Mouse (Mus musculus): Measurements from ENCODE around the gene Msantd3. TPM values are rescaled to one million over a fixed set of nuclear protein-coding genes. Genes with fewer than 3 reads are reported as not detected.
A peak's percentile ranks its signal among the peaks of the same experiment; 100 is the strongest.

The Msantd3 gene
- polyA plus RNA-seq, 1 experiment from 2014 or later, result 61.9 TPM

- Histone ChIP-seq H3K9me3 (ENCODE audit: control insufficient read depth, low read length) (no peaks in the 10 kb centered on the region), H3K4me1 (replicated peaks; ENCODE audit: control insufficient read depth, insufficient read depth, low read length) (no peaks in the 10 kb centered on the region), H3K4me2 (replicated peaks; ENCODE audit: low read depth, low read length) (peak overlapping the region; percentile 48), H3K27ac (ENCODE audit: low read depth, low read length) (peak overlapping the region; percentile 99), H3K9ac (ENCODE audit: low read depth, low read length) (peak overlapping the region; percentile 99), H3K4me3 (ENCODE audit: low read depth, low read length) (peak overlapping the region; percentile 91), H3K36me3 (ENCODE audit: control insufficient read depth, insufficient read depth, low read length) (no peaks in the 10 kb centered on the region), H3K27me3 (ENCODE audit: control insufficient read depth, insufficient read depth, low read length) (no peaks in the 10 kb centered on the region)
- DNase-seq (ENCODE audit: low spot score), result peak; percentile 85
- WGBS, result 0% methylated on average over 12 of the region's 12 CpGs
- peak; percentile 78 for ATAC-seq (ENCODE audit: low FRiP score)
Measured at GRCm38 (mm10) chr4:48586099-48586821, 46.5 kb downstream of the Msantd3 start.

DNA sequence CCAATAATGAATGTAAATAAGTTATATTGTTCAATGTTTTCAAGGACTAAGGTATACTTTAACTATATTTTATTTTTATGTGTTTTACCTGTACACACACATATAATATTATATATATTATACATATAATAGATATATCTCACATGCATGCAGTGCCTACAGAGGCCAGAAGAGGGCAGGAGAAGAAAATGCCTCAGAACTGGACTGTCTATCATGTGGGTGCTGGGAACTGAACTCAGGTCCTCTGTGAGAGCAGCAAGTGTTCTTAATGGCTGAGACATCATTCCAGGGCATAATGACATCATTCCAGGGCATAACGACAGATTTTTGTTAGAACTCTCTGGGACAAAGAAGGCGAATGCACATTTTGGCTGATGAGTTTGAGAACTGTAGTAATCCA, 47.8 kb downstream of the Msantd3 start:
- H3K9ac ChIP-seq (ENCODE audit: low read depth, low read length), result no peak overlapping the region
- H3K27ac ChIP-seq (ENCODE audit: low read depth, low read length), result no peak overlapping the region
- DNase-seq (ENCODE audit: low spot score) (no peak), ATAC-seq (ENCODE audit: low FRiP score) (no peak)
- no peaks in the 10 kb centered on the region for H3K27me3 ChIP-seq (ENCODE audit: control insufficient read depth, insufficient read depth, low read length)
- 97% methylated on average over 2 of the region's 2 CpGs for WGBS
- no peak overlapping the region for H3K4me3 ChIP-seq (ENCODE audit: low read depth, low read length)
- H3K4me1 ChIP-seq (replicated peaks; ENCODE audit: control insufficient read depth, insufficient read depth, low read length), result no peaks in the 10 kb centered on the region
- no peak overlapping the region for H3K4me2 ChIP-seq (replicated peaks; ENCODE audit: low read depth, low read length)
- H3K9me3 ChIP-seq (ENCODE audit: control insufficient read depth, low read length), result no peaks in the 10 kb centered on the region
- H3K36me3 ChIP-seq (ENCODE audit: control insufficient read depth, insufficient read depth, low read length), result no peaks in the 10 kb centered on the region

DNA sequence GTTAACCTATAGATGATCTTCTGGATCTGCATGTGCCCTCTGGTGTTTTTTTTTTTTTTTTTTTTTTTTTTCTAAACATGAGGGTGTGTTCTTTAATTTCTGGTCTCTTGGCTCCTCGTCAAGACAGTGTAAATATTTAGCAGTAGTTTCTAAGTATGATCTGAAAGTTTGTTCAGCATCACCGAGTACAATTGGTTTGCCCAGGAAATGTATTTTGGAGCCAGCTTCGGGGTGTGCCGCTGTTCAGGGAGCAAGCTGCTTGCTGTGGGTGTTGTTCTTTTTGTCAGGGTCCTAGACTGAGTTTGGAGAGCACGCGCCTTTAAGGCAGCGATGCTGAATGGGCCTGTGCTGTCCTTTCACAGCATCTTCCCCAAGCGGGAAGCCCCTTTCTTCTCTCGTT, 48.8 kb downstream of the Msantd3 start:
- Histone ChIP-seq H3K27me3 (ENCODE audit: control insufficient read depth, insufficient read depth, low read length) (no peaks in the 10 kb centered on the region), H3K4me2 (replicated peaks; ENCODE audit: low read depth, low read length) (no peak overlapping the region)

GRCm38 (mm10) chr4:48590862-48591261, 51.1 kb downstream of the Msantd3 start:
- Histone ChIP-seq H3K4me2 (replicated peaks; ENCODE audit: low read depth, low read length) (no peak overlapping the region), H3K4me3 (ENCODE audit: low read depth, low read length) (no peak overlapping the region), H3K27ac (ENCODE audit: low read depth, low read length) (no peak overlapping the region), H3K27me3 (ENCODE audit: control insufficient read depth, insufficient read depth, low read length) (no peaks in the 10 kb centered on the region), H3K9me3 (ENCODE audit: control insufficient read depth, low read length) (no peaks in the 10 kb centered on the region), H3K36me3 (ENCODE audit: control insufficient read depth, insufficient read depth, low read length) (no peaks in the 10 kb centered on the region), H3K4me1 (replicated peaks; ENCODE audit: control insufficient read depth, insufficient read depth, low read length) (no peaks in the 10 kb centered on the region), H3K9ac (ENCODE audit: low read depth, low read length) (no peak overlapping the region)
- DNase-seq (ENCODE audit: low spot score), result no peak
- 92% methylated on average over 7 of the region's 7 CpGs for WGBS
- no peak for ATAC-seq (ENCODE audit: low FRiP score)

More for the DNA sequence above, 48.8 kb downstream of the Msantd3 start:
- Histone ChIP-seq H3K27ac (ENCODE audit: low read depth, low read length) (no peak overlapping the region), H3K9ac (ENCODE audit: low read depth, low read length) (no peak overlapping the region), H3K9me3 (ENCODE audit: control insufficient read depth, low read length) (no peaks in the 10 kb centered on the region), H3K4me3 (ENCODE audit: low read depth, low read length) (no peak overlapping the region), H3K4me1 (replicated peaks; ENCODE audit: control insufficient read depth, insufficient read depth, low read length) (no peaks in the 10 kb centered on the region), H3K36me3 (ENCODE audit: control insufficient read depth, insufficient read depth, low read length) (no peaks in the 10 kb centered on the region)
- no peak for DNase-seq (ENCODE audit: low spot score)
- ATAC-seq (ENCODE audit: low FRiP score), result no peak
- 76% methylated on average over 9 of the region's 9 CpGs for WGBS

GRCm38 (mm10) chr4:48591390-48591789, 51.7 kb downstream of the Msantd3 start:
- Histone ChIP-seq H3K9me3 (ENCODE audit: control insufficient read depth, low read length) (no peaks in the 10 kb centered on the region), H3K4me2 (replicated peaks; ENCODE audit: low read depth, low read length) (no peak overlapping the region), H3K27me3 (ENCODE audit: control insufficient read depth, insufficient read depth, low read length) (no peaks in the 10 kb centered on the region), H3K36me3 (ENCODE audit: control insufficient read depth, insufficient read depth, low read length) (no peaks in the 10 kb centered on the region), H3K9ac (ENCODE audit: low read depth, low read length) (no peak overlapping the region), H3K27ac (ENCODE audit: low read depth, low read length) (no peak overlapping the region), H3K4me3 (ENCODE audit: low read depth, low read length) (no peak overlapping the region), H3K4me1 (replicated peaks; ENCODE audit: control insufficient read depth, insufficient read depth, low read length) (no peaks in the 10 kb centered on the region)
- ATAC-seq (ENCODE audit: low FRiP score) (no peak), DNase-seq (ENCODE audit: low spot score) (no peak)
- WGBS, result 90% methylated on average over 3 of the region's 3 CpGs

DNA sequence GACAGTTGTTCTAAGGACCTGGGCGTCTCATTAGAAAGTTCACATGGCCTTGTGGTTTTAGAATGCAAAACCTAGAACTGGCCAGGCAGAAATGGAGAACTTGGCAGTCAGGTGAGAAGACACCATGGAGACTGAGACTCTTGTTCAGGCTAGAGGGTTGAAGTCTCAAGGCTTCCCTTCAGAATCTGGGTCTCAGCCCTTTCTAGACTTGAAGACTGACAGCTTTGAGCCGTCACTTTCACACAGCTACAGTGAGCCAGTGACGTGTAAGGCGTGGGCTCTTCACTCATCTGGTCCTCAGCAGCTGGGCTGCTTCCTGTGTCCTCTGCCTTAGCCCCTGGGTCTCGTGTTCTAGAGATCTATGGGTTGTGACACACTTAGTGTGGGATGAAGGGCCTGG, 52.6 kb downstream of the Msantd3 start:
- ATAC-seq (ENCODE audit: low FRiP score), result no peak
- H3K4me2 ChIP-seq (replicated peaks; ENCODE audit: low read depth, low read length), result no peak overlapping the region
- WGBS, result 75% methylated on average over 5 of the region's 5 CpGs
- H3K36me3 ChIP-seq (ENCODE audit: control insufficient read depth, insufficient read depth, low read length), result no peaks in the 10 kb centered on the region
- no peak overlapping the region for H3K27ac ChIP-seq (ENCODE audit: low read depth, low read length)
- H3K4me3 ChIP-seq (ENCODE audit: low read depth, low read length), result no peak overlapping the region
- DNase-seq (ENCODE audit: low spot score), result no peak
- H3K27me3 ChIP-seq (ENCODE audit: control insufficient read depth, insufficient read depth, low read length), result no peaks in the 10 kb centered on the region
- no peaks in the 10 kb centered on the region for H3K4me1 ChIP-seq (replicated peaks; ENCODE audit: control insufficient read depth, insufficient read depth, low read length)
- no peaks in the 10 kb centered on the region for H3K9me3 ChIP-seq (ENCODE audit: control insufficient read depth, low read length)
- no peak overlapping the region for H3K9ac ChIP-seq (ENCODE audit: low read depth, low read length)

GRCm38 (mm10) chr4:48592844-48593243, 53.1 kb downstream of the Msantd3 start:
- 95% methylated on average over 7 of the region's 7 CpGs for WGBS
- ATAC-seq (ENCODE audit: low FRiP score), result no peak
- Histone ChIP-seq H3K4me1 (replicated peaks; ENCODE audit: control insufficient read depth, insufficient read depth, low read length) (no peaks in the 10 kb centered on the region), H3K27ac (ENCODE audit: low read depth, low read length) (no peak overlapping the region), H3K4me3 (ENCODE audit: low read depth, low read length) (no peak overlapping the region), H3K27me3 (ENCODE audit: control insufficient read depth, insufficient read depth, low read length) (no peaks in the 10 kb centered on the region), H3K36me3 (ENCODE audit: control insufficient read depth, insufficient read depth, low read length) (no peaks in the 10 kb centered on the region), H3K9me3 (ENCODE audit: control insufficient read depth, low read length) (no peaks in the 10 kb centered on the region), H3K4me2 (replicated peaks; ENCODE audit: low read depth, low read length) (no peak overlapping the region), H3K9ac (ENCODE audit: low read depth, low read length) (no peak overlapping the region)
- no peak for DNase-seq (ENCODE audit: low spot score)

- Histone ChIP-seq H3K9ac (ENCODE audit: low read depth, low read length) (no peak overlapping the region), H3K36me3 (ENCODE audit: control insufficient read depth, insufficient read depth, low read length) (no peaks in the 10 kb centered on the region)
- no peak for DNase-seq (ENCODE audit: low spot score)
Measured at GRCm38 (mm10) chr4:48596111-48596510, 56.4 kb downstream of the Msantd3 start.

GRCm38 (mm10) chr4:48605650-48606049, 65.9 kb downstream of the Msantd3 start:
- Histone ChIP-seq H3K9ac (ENCODE audit: low read depth, low read length) (no peak overlapping the region), H3K36me3 (ENCODE audit: control insufficient read depth, insufficient read depth, low read length) (peaks cover 4% of the 10 kb centered on the region; the same call in 1 of the 2 replicates), H3K4me3 (ENCODE audit: low read depth, low read length) (no peak overlapping the region), H3K27me3 (ENCODE audit: control insufficient read depth, insufficient read depth, low read length) (no peaks in the 10 kb centered on the region), H3K4me1 (replicated peaks; ENCODE audit: control insufficient read depth, insufficient read depth, low read length) (no peaks in the 10 kb centered on the region), H3K4me2 (replicated peaks; ENCODE audit: low read depth, low read length) (no peak overlapping the region), H3K27ac (ENCODE audit: low read depth, low read length) (no peak overlapping the region), H3K9me3 (ENCODE audit: control insufficient read depth, low read length) (no peaks in the 10 kb centered on the region)
- DNase-seq (ENCODE audit: low spot score), result no peak
- ATAC-seq (ENCODE audit: low FRiP score), result no peak
- WGBS, result 45% methylated on average over 3 of the region's 3 CpGs

More at GRCm38 (mm10) chr4:48596111-48596510, 56.4 kb downstream of the Msantd3 start:
- Histone ChIP-seq H3K27ac (ENCODE audit: low read depth, low read length) (no peak overlapping the region), H3K4me1 (replicated peaks; ENCODE audit: control insufficient read depth, insufficient read depth, low read length) (no peaks in the 10 kb centered on the region), H3K27me3 (ENCODE audit: control insufficient read depth, insufficient read depth, low read length) (no peaks in the 10 kb centered on the region), H3K9me3 (ENCODE audit: control insufficient read depth, low read length) (no peaks in the 10 kb centered on the region), H3K4me2 (replicated peaks; ENCODE audit: low read depth, low read length) (no peak overlapping the region), H3K4me3 (ENCODE audit: low read depth, low read length) (no peak overlapping the region)
- 91% methylated on average over 7 of the region's 7 CpGs for WGBS
- no peak for ATAC-seq (ENCODE audit: low FRiP score)

Data from hindbrain, embryonic 11.5 days (tissue).